Mouse (Mus musculus) right cerebral cortex, postnatal 4 days (tissue): Measurements from ENCODE around the gene Zfp775.
"Not testable (repeated sequence)": the region's sequence is repeated elsewhere in the genome, so short reads cannot be mapped to it uniquely, and the experiment has no call there.

Source experiments
- DNase-seq: peaks from one replicate; pipeline ENCODE4 v3.0.0-alpha.2; 2022

The Zfp775 gene

DNA sequence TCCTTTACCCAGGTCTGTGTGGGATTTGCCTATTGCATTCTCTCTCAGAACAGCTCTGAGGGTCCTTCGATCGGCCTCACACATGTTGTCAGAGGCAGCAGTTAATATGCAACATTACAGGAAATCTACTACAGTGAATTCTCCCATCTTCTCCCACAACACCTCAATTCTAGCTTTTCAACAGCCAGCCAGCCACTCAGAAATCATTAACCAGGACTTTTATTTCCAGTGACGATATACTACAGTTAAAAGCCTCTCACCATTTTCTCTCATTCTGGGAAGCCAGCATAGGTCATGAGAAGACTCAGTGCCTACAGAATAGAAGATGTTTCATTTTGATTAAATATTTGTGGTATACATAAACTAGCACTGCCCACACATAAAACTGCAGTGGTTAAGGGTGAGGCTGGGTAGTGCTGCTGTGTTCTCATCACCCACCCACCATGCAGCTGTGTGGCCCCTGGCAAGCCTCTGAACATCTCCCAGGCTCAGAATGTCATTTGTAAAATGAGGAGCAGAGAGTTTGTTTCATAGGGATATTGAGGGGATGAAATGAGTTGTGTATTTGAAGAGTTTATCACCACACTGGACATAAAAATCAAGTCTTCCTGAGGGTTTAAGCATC is 10.5 kb upstream of the Zfp775 start:
- no peak for DNase-seq

DNA sequence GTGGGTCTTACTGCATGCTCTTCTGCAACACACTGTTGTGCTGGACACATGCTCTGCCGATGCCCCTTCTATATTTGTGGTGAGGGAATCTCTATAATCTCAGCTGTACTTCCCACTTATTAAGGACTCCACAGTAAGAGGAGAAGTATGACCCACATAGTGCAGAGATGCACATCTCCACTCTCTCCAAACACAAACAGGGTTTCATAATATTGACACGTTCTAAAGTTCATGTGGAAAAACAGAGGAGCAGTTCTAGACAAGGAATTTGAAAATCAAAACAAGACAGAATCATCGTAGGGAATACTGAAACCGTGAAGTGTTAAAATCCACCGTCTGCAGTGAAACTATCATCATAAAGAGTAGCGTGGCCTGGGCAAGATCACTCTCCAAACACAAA is 10.0 kb upstream of the Zfp775 start:
- no peak for DNase-seq

DNA sequence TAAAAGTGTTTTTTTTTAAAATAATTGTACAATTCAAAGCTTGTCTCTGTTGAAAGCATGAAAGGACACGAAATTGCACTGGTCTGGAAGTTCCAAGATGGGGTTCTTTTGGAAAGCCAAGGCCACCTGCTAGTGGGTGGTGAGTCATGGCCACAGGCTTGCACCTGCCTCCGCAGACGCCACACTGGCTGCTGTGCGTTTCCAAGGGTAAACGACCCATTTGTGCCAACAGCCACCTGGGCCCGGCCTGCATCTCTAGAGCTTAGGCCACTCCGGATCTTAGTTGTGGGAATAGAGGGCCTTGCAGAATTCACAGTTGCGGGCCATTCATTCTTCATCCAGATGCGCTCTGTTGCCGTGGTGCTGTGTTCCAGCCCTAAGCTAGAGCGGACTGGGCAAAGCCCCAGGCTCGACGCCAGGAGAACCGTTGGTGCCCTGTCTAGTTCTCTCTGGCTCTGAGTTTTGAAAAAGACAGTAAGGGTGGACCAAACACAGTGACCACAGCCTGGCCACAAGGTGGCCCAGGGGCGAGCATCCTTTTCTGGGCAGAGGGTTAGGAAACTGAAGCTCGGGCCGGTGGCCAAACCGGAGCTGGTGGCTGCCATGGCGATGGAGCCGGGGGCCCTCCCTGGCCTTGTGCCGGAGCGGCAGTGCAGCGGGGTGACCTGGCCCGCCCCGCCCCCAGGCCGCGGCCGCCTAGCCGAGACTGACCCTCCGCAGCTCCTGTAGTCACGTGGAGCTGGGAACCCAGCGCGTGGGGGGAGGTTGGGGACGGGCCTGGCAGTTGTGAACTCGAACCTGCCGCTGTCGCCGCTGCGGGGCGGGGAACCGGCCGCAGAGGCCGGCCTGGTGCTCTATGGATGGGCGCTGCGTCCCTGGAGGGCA is 8.5 kb upstream of the Zfp775 start, which contains the start of the genes Repin1 and Gm44965:
Repin1 (plus strand) TSS at position 726 of the 885 bp plus-strand sequence.
Gm44965 (plus strand) TSS at position 784 of the 885 bp plus-strand sequence.
- peak; percentile 89 for DNase-seq

DNA sequence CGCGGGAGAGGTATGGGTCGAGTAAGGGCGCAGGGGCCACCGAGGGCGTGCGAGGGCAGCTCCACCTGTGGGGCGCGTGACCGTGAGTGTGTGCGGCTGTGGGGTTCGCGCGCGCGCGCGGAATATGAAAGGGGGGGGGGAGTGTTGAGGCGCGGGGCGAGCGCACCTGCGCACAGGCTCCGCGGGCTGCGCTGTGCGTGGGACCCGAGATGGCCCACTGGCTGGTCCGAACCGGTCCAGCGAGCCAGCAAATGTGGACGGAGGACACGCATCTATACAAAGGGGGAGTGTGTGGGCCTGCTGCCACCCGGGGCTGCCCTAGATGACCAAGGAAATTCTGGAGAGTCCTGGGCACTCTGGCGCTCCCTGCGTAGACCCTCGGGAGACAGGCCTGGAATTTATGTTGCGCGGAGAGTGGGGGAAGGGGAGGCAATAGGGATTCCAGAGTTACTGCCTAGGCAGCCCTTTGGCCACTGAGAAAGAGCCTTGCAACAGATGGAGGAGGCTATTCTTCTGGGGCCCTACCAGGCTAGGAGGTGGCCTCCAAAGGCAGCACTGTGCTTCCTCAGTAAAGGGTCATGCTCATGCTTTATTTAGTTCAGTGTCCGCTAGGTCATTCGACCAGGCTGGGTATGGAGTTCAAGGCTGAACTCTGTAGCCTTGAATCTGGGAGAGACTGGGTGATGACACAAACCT is 7.7 kb upstream of the Zfp775 start:
- DNase-seq = no peak

- no peak for DNase-seq
These were observed 6.6 kb upstream of the Zfp775 start for GRCm38 (mm10) chr6:48595278-48595677.

GRCm38 (mm10) chr6:48596545-48597232 is 5.2 kb upstream of the Zfp775 start:
- DNase-seq = no peak

DNA sequence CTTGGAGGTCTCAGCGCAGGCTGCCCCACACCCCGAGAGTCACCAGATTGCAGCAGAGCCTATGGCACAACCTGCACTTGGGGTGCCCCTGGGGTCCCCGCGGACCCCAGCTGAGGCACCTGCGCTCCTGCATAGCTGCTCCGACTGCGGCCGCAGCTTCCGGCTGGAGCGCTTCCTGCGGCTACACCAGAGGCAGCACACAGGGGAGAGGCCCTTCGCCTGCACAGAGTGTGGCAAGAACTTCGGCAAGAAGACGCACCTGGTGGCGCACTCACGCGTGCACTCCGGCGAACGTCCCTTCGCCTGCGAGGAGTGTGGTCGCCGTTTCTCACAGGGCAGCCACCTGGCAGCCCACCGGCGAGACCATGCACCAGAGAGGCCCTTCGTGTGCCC is 4.6 kb upstream of the Zfp775 start:
- no peak for DNase-seq

- no peak for DNase-seq
These were observed 1.3 kb upstream of the Zfp775 start for GRCm38 (mm10) chr6:48600594-48600993.

DNA sequence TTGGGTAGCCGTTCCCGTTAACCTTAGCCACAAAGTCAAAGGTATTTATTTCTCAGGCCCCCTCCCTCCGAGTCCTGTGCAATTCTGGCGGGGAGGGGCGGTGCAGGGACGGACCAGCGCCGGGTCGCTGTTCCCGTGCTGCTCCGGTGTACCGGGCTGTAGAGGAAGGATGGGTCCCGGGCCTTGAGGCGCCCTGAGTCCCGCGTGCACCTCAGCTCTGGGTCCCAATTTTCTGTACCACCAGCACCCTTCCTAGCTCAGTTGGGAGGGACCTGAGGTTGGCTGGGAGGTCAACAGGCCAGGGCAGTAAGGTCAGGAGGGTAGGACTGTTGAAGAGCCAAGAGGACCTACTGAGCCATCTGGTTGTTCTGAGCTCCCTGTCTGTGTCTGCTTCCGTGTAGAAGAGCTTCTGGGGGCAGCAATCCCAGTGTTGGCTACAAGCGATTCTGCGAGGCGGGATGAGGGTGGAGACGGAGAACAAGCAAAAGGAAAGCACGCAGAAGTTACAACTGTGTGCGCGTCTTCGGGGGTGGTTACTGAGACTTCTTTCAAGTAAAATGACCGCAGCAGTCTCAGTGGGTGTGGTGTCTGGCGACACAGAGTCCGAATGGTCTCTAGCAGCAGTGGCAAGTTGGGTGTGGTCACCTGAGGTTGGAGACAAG is 348 bp downstream of the Zfp775 start:
- DNase-seq = peak; percentile 56

DNA sequence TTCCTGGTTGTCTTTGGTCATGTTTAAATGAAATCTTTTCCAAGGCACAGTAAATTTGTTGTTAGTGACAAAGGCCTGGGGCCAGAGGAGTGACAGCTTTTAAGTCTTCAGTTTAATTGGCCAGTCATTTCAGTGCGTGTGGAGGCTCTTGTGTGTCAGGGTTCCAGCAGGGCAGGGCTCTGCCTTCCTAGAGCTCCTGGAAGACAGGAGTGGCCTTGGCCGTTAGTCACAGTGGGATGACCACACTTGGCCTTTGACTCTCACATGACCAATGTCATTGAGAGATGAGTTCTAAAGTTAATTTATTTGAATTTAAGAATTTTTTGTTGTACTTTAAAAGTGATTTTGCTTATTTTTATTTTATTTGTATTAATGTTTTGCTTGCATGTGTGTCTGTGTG is 6.3 kb downstream of the Zfp775 start:
- DNase-seq = no peak

- no peak for DNase-seq
These were observed 7.6 kb downstream of the Zfp775 start for GRCm38 (mm10) chr6:48609512-48609911.

GRCm38 (mm10) chr6:48610657-48611056 is 8.8 kb downstream of the Zfp775 start:
- no peak for DNase-seq

DNA sequence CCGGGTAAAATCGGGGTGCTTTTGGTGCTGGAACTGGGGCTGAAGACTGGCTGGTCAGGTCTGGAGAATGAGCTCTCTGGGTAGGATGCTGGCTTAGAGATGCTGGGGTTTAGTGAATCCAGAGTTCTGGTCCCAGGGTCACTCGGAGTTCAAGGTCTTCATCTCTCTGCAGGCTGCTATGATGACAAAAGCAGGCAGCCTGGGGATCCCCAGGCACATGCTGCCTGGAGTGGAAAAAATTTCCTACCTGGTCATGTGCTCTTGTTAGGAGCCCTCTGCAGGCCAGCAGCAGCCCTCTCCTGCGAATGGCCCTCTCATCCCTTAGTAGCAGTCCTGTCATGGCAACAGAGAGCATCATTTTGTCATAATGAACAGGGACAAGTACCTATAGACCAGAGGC is 11.6 kb downstream of the Zfp775 start:
- no peak for DNase-seq

DNA sequence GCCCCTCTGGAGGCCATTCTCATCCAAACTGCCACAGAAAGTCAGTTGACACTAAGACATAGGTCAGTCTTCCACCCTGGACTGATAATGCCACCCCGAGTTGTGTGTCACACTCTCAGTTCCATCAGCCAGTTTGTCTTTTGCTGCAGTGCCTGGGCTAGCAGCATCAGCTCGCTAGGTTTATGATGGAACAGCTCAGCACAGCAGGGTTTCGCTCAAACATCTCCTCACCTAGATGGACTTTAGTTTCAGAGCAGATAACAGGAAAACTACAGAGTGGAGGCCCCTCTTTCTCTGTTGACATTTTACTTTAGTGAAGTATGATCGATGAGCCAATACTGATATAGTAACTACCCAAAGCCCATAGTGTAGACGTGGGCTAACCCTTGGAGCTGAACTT is 12.9 kb downstream of the Zfp775 start:
- DNase-seq = no peak

DNA sequence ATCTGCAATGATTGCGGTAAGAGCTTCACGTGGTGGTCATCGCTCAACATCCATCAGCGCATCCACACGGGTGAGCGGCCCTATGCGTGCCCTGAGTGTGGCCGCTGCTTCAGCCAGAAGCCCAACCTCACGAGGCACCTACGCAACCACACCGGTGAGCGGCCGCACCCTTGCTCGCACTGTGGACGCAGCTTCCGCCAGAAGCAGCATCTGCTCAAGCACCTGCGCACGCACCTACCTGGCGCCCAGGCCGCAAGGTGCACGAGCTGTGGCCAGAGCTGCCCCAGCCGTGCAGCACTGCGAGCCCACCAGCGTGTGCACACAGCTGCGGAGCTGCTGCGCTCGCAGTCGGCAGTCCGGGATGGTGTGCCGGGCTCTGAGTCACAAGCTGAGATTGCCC is 18.2 kb downstream of the Zfp775 start:
- DNase-seq = no peak

DNA sequence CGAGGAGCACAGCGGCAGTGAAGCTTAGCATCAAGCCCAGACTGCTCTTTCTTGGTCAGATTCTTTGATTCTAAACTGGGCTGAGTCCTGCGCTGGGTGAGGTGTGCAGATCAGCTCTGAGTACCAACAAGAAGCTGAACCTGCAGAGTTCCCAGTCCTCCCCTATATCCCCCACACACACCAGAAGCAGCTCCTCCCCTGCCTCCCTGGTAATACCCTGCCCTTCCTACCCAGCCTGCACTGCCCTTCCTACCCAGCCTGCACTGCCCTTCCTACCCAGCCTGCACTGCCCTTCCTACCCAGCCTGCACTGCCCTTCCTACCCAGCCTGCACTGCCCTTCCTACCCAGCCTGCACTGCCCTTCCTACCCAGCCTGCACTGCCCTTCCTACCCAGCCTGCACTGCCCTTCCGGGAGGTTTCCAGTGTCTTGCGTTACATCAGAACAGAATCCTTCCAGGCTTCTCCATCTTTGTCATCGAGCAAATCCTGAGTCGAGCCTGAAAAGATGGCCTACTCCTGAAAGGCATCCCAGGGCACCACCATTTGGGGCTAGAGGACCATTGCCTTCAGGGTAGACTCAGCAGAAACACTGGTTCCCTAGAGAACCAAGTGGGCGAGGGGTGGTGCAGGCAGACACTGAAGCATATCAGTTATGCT is 20.5 kb downstream of the Zfp775 start:
- not testable (repeated sequence) for DNase-seq

DNA sequence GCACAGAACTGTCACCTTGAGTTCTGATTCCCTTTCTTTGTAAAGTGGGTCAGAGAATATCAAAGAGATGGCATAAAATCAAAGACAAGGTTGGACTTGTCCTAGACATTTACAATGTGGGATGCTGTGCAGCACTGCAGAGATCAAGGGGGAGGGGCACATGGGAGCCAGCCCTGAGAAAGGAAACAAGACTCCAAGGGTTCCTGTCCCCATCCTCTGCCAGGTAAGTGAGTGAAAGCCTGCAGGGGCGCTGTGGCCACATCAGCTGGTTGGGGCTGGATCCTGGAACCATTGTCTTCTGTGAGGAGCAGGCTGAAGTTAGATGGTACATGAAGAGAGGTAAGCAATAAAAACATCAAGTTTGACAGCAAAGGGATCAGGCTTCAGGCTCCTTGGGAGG is 21.6 kb downstream of the Zfp775 start:
- no peak for DNase-seq

GRCm38 (mm10) chr6:48626464-48626863 is 24.6 kb downstream of the Zfp775 start, which contains the start of gene AI854703:
Gene AI854703 (plus strand): TSS chr6:48626764.
- no peak for DNase-seq

- DNase-seq = peak; percentile 60
These were observed 25.1 kb downstream of the Zfp775 start for GRCm38 (mm10) chr6:48626984-48627383.

- DNase-seq = no peak
These were observed 25.7 kb downstream of the Zfp775 start for GRCm38 (mm10) chr6:48627511-48627924.

DNA sequence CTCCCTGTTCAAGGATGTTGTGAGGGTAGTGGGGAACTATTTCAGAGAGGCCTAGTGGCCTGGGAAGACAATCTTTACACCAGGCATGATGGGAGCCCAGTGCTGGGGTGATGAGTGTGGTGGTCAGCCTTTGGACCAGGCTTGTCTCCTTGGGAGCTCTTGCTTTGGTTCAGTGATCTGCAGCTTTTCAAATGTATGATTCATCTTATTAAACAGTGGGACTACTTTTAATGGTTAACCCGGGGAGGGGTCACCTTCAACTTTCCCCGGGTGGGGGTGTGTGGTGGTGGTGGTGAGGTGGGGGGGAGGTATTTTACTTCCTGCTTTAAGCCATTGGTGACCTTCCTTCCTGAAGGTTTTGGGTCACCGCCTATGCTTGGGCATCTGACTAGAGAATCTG is 26.5 kb downstream of the Zfp775 start:
- DNase-seq = no peak
